ENCODE assay signal across 11 mouse cellular contexts in the genomic region with DNA sequence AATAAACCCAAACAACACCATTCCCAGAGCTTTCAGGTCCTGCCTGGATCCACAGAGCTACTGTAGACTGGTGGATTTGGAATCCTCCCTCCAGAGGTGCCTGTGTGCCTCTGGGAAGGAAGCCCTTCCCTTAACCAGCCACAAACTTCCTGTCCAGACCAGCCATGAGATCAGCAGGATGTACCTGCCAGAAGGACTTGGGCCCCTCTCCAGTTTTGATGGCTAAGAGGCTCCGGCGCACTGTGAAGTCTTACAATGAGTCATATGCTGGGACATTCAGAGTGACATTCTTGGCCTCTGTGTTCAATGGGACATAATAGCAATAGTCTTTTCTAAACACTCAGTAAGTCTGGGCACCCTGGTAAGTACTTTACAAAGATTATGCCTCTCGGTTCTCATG.
DNase-seq lines count a peak whose midpoint lies in the region; ATAC-seq lines count a peak whose summit lies in the region.
"Had no signal": no experiment of that assay in that cellular context is flagged by ENCODE, and none has a peak within 500 bp of the region (broad histone marks: within the 10 kb centered on the region; RNA-seq: fewer than 3 reads in every experiment).

No protein-coding gene starts in this region.

- H3K4me2 ChIP-seq in heart, embryonic 12.5 days = no peak overlapping the region
- H3K4me2 ChIP-seq: intestine, embryonic 15.5 days; liver, embryonic 13.5 days had no signal

- H3K27ac ChIP-seq in heart, embryonic 12.5 days (ENCODE audit: poor library complexity, severe bottlenecking) = no peak overlapping the region
- H3K27ac ChIP-seq: intestine, embryonic 15.5 days; liver, embryonic 13.5 days had no signal

- peak; percentile 56 to 78 for DNase-seq in heart, adult 18-20 months
- DNase-seq in gastrocnemius, adult 8-10 months (ENCODE audit: low spot score in 2 of 2) = peak; percentile 49 to 54
- peak; percentile 47 to 59 for DNase-seq in heart, postnatal 36 days
- DNase-seq in lung, postnatal 25 days (ENCODE audit: low spot score) = peak; percentile 72
- DNase-seq in neural tube, embryonic 10.5 days (ENCODE audit: extremely low spot score, low spot score) = no peak
- DNase-seq: cerebellum, adult 9-10 months; liver, embryonic 13.5 days had no signal

- peaks cover 16% of the 10 kb centered on the region for H3K4me1 ChIP-seq in heart, embryonic 12.5 days (replicated peaks)
- H3K4me1 ChIP-seq: liver, embryonic 13.5 days had no signal

- no peaks in the 10 kb centered on the region for H3K27me3 ChIP-seq in heart, embryonic 12.5 days (replicated peaks)
- H3K27me3 ChIP-seq: intestine, embryonic 15.5 days; liver, embryonic 13.5 days had no signal

- no peak for ATAC-seq in heart, embryonic 12.5 days (ENCODE audit: insufficient number of reproducible peaks, low FRiP score)
- ATAC-seq in monocyte, adult 5-6 weeks (replicated peaks; ENCODE audit: insufficient number of reproducible peaks, low FRiP score, low TSS enrichment, poor library complexity, severe bottlenecking) = no peak
- ATAC-seq in frontal cortex, adult (ENCODE audit: low TSS enrichment) = no peak
- ATAC-seq: intestine, embryonic 15.5 days had no signal

- no peak overlapping the region for H3K4me3 ChIP-seq in heart, embryonic 12.5 days
- H3K4me3 ChIP-seq: intestine, embryonic 15.5 days; liver, embryonic 13.5 days had no signal

- no peak overlapping the region for H3K9ac ChIP-seq in heart, embryonic 12.5 days
- H3K9ac ChIP-seq: intestine, embryonic 15.5 days; liver, embryonic 13.5 days had no signal

- 45% methylated on average over 3 of the region's 3 CpGs for WGBS in heart, embryonic 12.5 days

- no peaks in the 10 kb centered on the region for H3K9me3 ChIP-seq in heart, embryonic 12.5 days (replicated peaks)
- H3K9me3 ChIP-seq: intestine, embryonic 15.5 days; liver, embryonic 13.5 days had no signal

- intact Hi-C loops in heart, postnatal 36 days (cut with DNase I) = loop anchor here (5.0 kb wide), 1 partner anchor 37 kb away; no protein-coding TSS in a partner anchor

- no peaks in the 10 kb centered on the region for H3K36me3 ChIP-seq in heart, embryonic 12.5 days
- H3K36me3 ChIP-seq: intestine, embryonic 15.5 days; liver, embryonic 13.5 days had no signal
